Mouse (Mus musculus): ENCODE results near the gene Slc35b2.

DNA sequence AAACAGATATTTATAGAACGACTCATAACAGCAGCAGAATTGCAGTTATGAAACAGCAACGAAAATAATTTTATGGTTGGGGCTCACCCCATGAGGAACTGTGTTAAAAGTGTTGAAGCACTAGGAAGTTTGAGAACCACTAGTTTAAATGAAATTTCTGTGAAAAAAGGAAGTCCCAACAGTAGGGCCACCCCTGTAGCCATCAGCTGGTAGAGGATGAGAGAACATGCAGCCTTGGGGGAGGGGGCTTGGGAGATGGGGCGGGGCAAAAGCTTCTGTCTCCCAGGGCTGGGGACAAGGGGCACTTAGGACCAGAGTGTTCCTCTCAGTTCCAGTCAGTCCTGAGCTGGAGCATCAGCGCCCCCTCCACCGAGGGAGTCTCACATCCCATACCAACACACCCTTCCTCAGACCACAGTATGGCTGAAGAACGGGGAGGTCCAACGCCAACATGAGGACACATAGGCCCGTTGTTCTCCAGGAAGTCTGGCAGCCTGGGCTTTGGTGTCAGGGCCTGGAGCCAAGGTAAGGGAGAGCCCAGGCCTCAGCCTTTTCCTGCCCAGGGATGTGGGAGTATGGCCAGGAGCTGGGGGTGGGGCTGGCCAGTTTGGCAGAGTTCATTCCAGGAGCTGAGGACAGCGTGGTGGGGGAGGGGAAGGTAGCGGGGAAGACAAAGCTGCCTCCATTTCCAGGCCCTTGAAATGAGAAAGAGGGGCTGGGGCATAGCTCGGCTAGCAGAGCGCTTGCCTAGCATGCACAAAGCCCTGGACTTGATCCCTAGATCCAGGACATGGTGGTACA is 20.6 kb downstream of the Slc35b2 start:
- TF ChIP-seq POLR2A (IDR thresholded peaks at IDR 0.05; ENCODE audit: borderline replicate concordance, control insufficient read depth, low read depth, low read length) (no peak), CTCF (IDR thresholded peaks at IDR 0.05; ENCODE audit: control insufficient read depth, insufficient read depth, low read length) (no peak; the same call in 1 of the 2 replicates)
